Mouse (Mus musculus): ENCODE data around the gene Prl3d2. TPM values are rescaled to one million over a fixed set of nuclear protein-coding genes. Genes with fewer than 3 reads are reported as not detected.
"Not testable (repeated sequence)": the region's sequence is repeated elsewhere in the genome, so short reads cannot be mapped to it uniquely, and the experiment has no call there.

Gene Prl3d2
- total RNA-seq (2021) = not detected

- not testable (repeated sequence) for DNase-seq
Observed at GRCm38 (mm10) chr13:27121398-27121797, at the start of gene Prl3d2. Prl3d2 (plus strand) TSS chr13:27121698.

GRCm38 (mm10) chr13:27093890-27094289 is 27.6 kb upstream of the Prl3d2 start, which contains the start of gene Prl3d1:
Prl3d1 (plus strand) TSS chr13:27094190.
- not testable (repeated sequence) for DNase-seq

- DNase-seq = no peak
Observed at GRCm38 (mm10) chr13:27148264-27148663, 26.8 kb downstream of the Prl3d2 start.

DNA sequence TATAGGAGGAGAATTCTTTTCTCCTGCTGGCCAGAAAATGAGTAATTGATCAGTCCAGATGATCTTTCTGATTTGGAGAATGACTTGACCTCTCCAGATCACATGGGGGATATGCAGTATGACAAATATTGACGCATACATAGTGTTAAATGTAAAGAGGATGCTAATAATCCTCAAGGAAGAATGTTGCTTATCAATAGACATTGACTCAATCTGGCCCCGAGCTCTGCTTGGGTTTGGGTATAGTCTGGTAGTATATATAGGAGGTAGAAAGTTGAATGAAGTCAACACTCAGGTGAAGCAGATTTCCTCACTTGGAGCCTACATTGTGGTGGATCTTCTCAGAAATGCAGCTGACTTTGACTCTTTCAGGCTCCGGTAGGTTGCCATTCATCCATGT is 35.0 kb downstream of the Prl3d2 start, which contains the start of gene Prl3d3:
Gene Prl3d3 (plus strand): TSS at position 301 of the 400 bp plus-strand sequence.
- not testable (repeated sequence) for DNase-seq

Other genes starting within 250 kb of the Prl3d2 start
- not detected for gene Prl, start 64.1 kb upstream of the Prl3d2 start, total RNA-seq (2021)
- gene Prl3d1, start 27.5 kb upstream of the Prl3d2 start, total RNA-seq (2021) = not detected
- gene Prl3d3, start 35.1 kb downstream of the Prl3d2 start, total RNA-seq (2021) = not detected
- gene Prl3c1, start 75.0 kb downstream of the Prl3d2 start, total RNA-seq (2021) = not detected
- not detected for gene Prl3b1, start 120.1 kb downstream of the Prl3d2 start, total RNA-seq (2021)
- gene Prl3a1, start 137.7 kb downstream of the Prl3d2 start, total RNA-seq (2021) = not detected
- gene Prl6a1, start 190.9 kb downstream of the Prl3d2 start, total RNA-seq (2021) = not detected
- not detected for gene Prl8a2, start 224.0 kb downstream of the Prl3d2 start, total RNA-seq (2021)

Measured in heart, postnatal 4 days (tissue).